Mouse (Mus musculus): ENCODE results near the gene Pabpn1. TPM values are rescaled to one million over a fixed set of nuclear protein-coding genes. Genes with fewer than 3 reads are reported as not detected.

Gene Pabpn1
- polyA plus RNA-seq, 1 experiment, result 219 TPM

DNA sequence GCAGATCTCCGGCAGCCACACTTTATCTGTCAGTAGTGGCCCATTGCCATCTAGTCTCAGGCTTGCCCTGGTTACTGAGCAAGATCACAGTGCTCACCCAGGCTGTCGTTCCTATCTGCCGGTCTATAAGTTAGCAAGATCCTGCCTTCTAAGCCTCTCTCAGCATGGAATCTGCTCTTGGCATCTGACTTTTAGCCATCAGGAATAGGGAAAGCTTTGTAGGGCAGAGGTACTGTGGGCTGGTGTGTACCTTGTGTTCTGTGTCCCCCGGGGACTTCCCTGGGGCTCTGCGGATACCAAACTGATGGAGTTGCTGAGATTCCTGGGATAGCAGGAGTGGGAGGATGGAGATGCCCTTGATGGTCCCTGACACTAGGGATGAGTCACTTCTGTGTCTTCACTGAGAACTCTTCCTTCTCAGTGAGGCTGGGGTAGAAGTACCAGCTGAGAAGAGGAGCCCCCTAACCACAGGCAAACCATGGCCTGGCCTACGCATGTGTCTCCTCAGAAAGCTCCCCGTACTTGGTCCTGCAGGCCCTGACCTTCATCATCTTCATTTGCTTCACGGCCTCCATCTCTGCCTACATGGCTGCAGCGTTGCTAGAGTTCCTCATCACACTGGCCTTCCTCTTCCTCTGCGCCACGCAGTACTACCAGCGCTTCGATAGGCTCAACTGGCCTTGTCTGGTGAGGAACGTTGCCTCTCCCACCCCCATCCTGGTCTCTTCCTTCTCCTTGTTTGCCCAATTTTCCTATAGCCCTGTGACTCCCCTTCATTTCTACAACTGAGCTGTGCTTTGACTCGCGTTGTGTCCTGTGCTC, 45.3 kb downstream of the Pabpn1 start:
- 95% methylated on average over 16 of the region's 16 CpGs for WGBS
- H3K4me1 ChIP-seq (replicated peaks; ENCODE audit: control insufficient read depth, insufficient read depth, low read length), result peaks cover 9% of the 10 kb centered on the region; the same call in 1 of the 2 replicates
- H3K27me3 ChIP-seq (ENCODE audit: control insufficient read depth, insufficient read depth, low read length), result no peaks in the 10 kb centered on the region
- H3K36me3 ChIP-seq (ENCODE audit: control insufficient read depth, insufficient read depth, low read length), result no peaks in the 10 kb centered on the region
- TF ChIP-seq POLR2A (IDR thresholded peaks at IDR 0.05; ENCODE audit: control insufficient read depth, extremely low read depth, insufficient read depth, low read length, poor library complexity) (no peak), CTCF (IDR thresholded peaks at IDR 0.05; ENCODE audit: borderline replicate concordance, control insufficient read depth, extremely low read depth, insufficient read depth, low read length, poor library complexity) (no peak)
- DNase-seq, result no peak
- H3K27ac ChIP-seq (ENCODE audit: control insufficient read depth, insufficient read depth, low read length), result no peak overlapping the region
- H3K4me3 ChIP-seq (ENCODE audit: control insufficient read depth, insufficient read depth, low read length), result no peak overlapping the region

DNA sequence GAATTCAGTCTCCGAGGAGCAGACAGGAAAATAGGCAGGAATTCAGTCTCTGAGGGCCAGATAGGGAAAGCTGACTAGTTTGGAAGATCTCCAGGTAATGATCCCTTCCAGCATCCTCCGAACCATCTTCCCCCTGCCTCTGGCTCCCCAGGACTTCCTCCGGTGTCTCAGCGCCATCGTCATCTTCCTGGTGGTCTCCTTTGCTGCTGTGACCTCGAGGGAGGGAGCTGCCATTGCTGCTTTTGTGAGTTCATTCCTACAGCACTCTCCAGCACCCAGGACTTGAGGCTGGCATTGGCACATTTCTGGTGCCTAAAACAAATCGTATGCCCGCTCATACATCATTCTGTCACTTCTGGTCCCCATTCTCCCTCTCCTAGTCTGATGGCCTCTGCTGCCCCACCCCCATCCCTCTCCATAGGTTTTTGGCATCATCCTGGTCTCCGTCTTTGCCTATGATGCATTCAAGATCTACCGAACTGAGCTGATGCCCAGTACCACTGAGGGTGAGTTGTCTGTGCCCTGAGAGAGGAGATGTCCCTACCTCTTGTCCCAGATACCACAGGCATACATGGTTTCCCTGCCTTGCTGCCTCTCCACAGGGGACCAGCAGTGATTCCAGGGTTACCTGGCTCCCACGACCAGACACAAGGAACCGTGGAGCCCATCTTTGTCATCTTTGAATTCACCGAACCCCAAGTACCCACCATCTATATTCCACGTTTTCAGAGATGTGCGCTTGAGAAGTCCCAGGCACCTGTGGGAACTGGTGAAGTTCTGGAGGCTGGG, 46.3 kb downstream of the Pabpn1 start:
- peaks cover 9% of the 10 kb centered on the region; the same call in 1 of the 2 replicates for H3K4me1 ChIP-seq (replicated peaks; ENCODE audit: control insufficient read depth, insufficient read depth, low read length)
- TF ChIP-seq POLR2A (IDR thresholded peaks at IDR 0.05; ENCODE audit: control insufficient read depth, extremely low read depth, insufficient read depth, low read length, poor library complexity), result no peak
- H3K36me3 ChIP-seq (ENCODE audit: control insufficient read depth, insufficient read depth, low read length), result no peaks in the 10 kb centered on the region
- H3K27ac ChIP-seq (ENCODE audit: control insufficient read depth, insufficient read depth, low read length), result no peak overlapping the region
- H3K4me3 ChIP-seq (ENCODE audit: control insufficient read depth, insufficient read depth, low read length), result no peak overlapping the region
- DNase-seq, result no peak
- no peaks in the 10 kb centered on the region for H3K27me3 ChIP-seq (ENCODE audit: control insufficient read depth, insufficient read depth, low read length)
- WGBS, result 93% methylated on average over 15 of the region's 15 CpGs

DNA sequence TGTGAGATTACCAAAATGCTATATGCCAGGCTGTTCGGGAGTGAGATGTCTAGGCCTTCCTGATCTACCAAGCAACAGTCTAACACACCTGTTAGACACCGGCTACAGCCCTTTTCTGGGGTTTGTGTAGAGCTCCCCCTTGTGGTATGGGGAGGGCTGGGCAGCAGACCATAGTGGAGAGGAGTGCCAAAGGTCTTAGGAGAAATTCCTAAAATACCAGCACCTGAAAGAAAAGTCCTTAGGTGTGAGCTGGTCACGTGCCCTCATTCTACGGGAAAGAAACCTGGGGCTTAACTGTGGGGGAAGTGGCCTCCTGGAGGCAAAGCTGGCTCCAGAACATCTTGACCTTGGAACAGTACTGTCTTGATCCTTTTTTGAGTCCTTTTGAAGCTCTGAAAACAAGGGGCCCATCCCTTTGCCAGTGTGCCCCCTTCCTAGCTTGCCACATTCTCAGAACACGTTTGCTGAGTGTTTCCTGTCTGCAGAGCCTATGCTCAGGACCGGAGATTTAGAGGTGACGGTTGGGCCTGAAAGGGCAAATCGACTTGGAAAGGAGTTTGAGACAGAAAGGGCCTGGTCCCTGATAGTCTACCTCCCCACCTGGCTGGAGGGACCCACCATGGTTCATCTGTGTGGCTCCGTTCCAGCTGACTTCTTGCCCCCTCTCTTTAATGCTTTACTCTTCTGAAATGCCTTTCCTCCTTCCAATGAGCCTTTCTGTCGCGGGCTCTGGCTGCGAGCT, 47.3 kb downstream of the Pabpn1 start:
- H3K27ac ChIP-seq (ENCODE audit: control insufficient read depth, insufficient read depth, low read length), result no peak overlapping the region
- no peak overlapping the region for H3K4me3 ChIP-seq (ENCODE audit: control insufficient read depth, insufficient read depth, low read length)
- DNase-seq, result peak; percentile 71
- no peaks in the 10 kb centered on the region for H3K36me3 ChIP-seq (ENCODE audit: control insufficient read depth, insufficient read depth, low read length)
- no peak for TF ChIP-seq POLR2A (IDR thresholded peaks at IDR 0.05; ENCODE audit: control insufficient read depth, extremely low read depth, insufficient read depth, low read length, poor library complexity)
- peak; percentile 59; the same call in 1 of the 2 replicates for TF ChIP-seq CTCF (IDR thresholded peaks at IDR 0.05; ENCODE audit: borderline replicate concordance, control insufficient read depth, extremely low read depth, insufficient read depth, low read length, poor library complexity)
- H3K4me1 ChIP-seq (replicated peaks; ENCODE audit: control insufficient read depth, insufficient read depth, low read length), result peaks cover 9% of the 10 kb centered on the region; the same call in 1 of the 2 replicates
- 59% methylated on average over 12 of the region's 12 CpGs for WGBS
- no peaks in the 10 kb centered on the region for H3K27me3 ChIP-seq (ENCODE audit: control insufficient read depth, insufficient read depth, low read length)

DNA sequence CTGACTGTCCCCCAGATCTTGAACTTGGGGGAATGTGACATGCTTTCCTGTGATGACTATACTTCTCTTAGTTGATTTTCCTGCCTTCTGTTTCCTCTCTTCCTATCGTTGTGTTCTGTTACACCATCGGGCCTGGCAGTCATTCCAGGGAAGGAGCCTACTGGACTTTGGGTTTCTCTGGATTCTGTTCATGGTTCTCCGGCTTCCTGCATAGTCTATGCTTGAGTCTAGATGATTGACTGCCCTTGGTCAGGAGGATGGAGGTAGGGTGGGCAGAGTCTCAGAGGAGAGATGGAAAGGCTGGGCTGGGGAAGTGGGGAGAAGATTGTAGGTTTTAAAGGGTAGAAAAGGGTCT, 47.9 kb downstream of the Pabpn1 start:
- Histone ChIP-seq H3K4me3 (ENCODE audit: control insufficient read depth, insufficient read depth, low read length) (no peak overlapping the region), H3K27me3 (ENCODE audit: control insufficient read depth, insufficient read depth, low read length) (no peaks in the 10 kb centered on the region), H3K27ac (ENCODE audit: control insufficient read depth, insufficient read depth, low read length) (no peak overlapping the region), H3K4me1 (replicated peaks; ENCODE audit: control insufficient read depth, insufficient read depth, low read length) (peaks cover 9% of the 10 kb centered on the region; the same call in 1 of the 2 replicates), H3K36me3 (ENCODE audit: control insufficient read depth, insufficient read depth, low read length) (no peaks in the 10 kb centered on the region)
- 83% methylated on average over 3 of the region's 3 CpGs for WGBS
- DNase-seq, result no peak
- no peak for TF ChIP-seq POLR2A (IDR thresholded peaks at IDR 0.05; ENCODE audit: control insufficient read depth, extremely low read depth, insufficient read depth, low read length, poor library complexity)
- TF ChIP-seq CTCF (IDR thresholded peaks at IDR 0.05; ENCODE audit: borderline replicate concordance, control insufficient read depth, extremely low read depth, insufficient read depth, low read length, poor library complexity), result no peak

DNA sequence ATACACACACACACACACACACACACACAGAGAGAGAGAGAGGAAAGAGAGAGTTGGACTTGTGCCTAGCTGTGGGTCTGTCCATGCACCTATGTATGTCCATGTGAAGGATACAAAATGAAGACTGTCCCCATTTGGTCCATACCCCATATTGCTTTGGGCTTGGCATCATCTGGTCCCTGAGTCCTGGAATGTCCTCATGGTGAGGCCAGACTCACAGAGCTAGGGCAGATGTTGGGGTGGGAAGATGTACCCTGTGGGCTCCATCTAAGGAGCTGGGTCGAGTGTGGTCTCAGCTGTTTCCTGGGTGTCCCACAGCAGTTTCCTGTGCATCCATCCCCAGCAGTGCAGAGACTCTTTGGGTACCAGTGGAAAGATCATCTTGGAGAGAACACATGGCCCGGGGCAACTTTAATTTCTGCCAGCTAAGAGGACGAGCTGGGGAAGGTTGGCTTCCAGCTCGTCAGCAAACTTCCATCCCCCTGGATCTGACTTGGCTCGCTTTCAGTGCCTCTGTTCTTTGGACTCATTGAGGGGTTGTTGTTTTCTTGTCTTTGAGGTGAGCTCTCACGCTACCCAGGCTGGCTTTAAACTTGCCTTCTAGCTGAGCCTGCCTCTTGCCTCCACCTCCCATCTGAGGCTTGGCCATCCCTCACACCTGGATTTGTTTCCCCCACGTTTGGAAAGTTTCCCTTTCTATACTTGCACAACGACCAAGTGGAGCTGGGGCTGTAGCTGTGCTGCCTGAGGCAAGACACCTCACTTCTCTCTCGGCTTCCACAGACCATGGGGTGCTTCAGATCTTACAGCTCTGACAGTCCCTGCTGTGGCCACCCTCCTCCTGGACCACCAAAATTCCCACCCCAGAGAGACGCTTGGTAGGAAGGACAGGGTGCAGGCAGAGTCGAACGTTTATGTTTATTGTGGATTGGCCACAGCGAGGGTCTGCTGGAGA, 49.0 kb downstream of the Pabpn1 start:
- no peak for DNase-seq
- TF ChIP-seq CTCF (IDR thresholded peaks at IDR 0.05; ENCODE audit: borderline replicate concordance, control insufficient read depth, extremely low read depth, insufficient read depth, low read length, poor library complexity) (no peak), POLR2A (IDR thresholded peaks at IDR 0.05; ENCODE audit: control insufficient read depth, extremely low read depth, insufficient read depth, low read length, poor library complexity) (no peak)
- 41% methylated on average over 13 of the region's 13 CpGs for WGBS
- no peaks in the 10 kb centered on the region for H3K36me3 ChIP-seq (ENCODE audit: control insufficient read depth, insufficient read depth, low read length)
- peaks cover 9% of the 10 kb centered on the region; the same call in 1 of the 2 replicates for H3K4me1 ChIP-seq (replicated peaks; ENCODE audit: control insufficient read depth, insufficient read depth, low read length)
- no peak overlapping the region for H3K4me3 ChIP-seq (ENCODE audit: control insufficient read depth, insufficient read depth, low read length)
- H3K27me3 ChIP-seq (ENCODE audit: control insufficient read depth, insufficient read depth, low read length), result no peaks in the 10 kb centered on the region
- no peak overlapping the region for H3K27ac ChIP-seq (ENCODE audit: control insufficient read depth, insufficient read depth, low read length)

All from thymus, adult 2 months (tissue).